Mouse (Mus musculus): ENCODE results near the gene Abtb2. TPM values are rescaled to one million over a fixed set of nuclear protein-coding genes. Genes with fewer than 3 reads are reported as not detected.

Gene Abtb2
- total RNA-seq, 2 experiments from 2014 or later = 0.44 to 0.54 TPM

DNA sequence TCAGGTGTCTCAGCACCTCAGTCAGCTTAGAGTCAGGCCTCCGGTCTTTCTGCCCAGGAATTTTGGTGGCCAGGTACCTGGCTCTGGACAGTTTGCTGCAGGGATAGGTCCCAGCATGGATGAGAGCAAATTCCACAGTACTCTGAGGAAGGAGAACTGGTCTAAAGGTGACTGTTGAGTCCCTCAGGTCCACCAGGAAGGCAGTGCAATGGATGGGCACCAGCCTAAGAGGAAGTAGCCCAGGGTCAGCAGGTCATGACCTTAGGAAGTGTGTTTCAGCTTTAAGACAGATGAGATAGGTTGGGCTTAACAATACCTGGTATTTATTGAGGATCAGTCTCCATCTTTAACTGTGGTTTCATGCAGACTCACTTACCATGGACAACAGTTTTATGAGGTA lies 88.9 kb downstream of the Abtb2 start:
- ATAC-seq (replicated peaks; ENCODE audit: poor library complexity) = no peak

DNA sequence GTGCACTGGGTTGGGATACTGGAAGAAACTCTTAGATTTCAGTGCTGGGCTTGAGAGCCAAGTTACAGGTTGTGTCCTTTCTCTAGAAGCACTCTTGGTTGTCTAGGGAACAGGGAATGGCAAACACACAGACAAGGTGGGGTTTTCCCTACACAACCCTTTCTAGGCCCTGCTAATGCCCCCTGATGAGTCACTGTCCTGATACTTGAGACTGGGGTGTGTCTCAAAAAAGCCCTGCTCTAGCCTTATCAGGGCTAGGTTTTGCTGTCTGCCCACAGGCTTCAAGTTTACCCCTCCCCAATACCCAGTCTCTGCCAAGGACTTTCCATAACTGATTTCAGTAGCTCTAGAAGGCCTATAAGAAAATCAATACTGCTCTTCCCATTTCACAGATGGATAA lies 89.9 kb downstream of the Abtb2 start:
- peak; percentile 20; the same call in 1 of the 2 replicates for ATAC-seq (replicated peaks; ENCODE audit: poor library complexity)

DNA sequence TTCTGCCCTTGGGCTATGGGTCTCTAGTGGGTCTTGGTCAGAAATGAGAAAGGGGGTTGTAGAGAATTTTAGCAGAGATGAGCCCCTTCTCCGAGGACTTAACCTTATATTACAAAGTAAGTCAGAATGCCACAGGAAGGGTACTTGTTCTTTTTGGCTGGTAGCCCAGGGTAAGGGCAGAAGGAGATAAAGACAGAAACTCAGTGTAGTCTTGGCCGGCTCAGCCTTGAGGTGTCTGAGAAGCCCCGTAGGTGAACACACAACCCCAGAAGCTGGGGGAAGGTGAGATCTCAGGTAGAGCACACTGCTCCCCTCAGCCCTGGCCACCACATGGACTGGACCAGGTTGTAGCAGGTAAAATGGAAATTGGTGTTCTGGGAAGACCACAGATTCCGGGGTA lies 93.1 kb downstream of the Abtb2 start:
- ATAC-seq (replicated peaks; ENCODE audit: poor library complexity) = peak; percentile 54

DNA sequence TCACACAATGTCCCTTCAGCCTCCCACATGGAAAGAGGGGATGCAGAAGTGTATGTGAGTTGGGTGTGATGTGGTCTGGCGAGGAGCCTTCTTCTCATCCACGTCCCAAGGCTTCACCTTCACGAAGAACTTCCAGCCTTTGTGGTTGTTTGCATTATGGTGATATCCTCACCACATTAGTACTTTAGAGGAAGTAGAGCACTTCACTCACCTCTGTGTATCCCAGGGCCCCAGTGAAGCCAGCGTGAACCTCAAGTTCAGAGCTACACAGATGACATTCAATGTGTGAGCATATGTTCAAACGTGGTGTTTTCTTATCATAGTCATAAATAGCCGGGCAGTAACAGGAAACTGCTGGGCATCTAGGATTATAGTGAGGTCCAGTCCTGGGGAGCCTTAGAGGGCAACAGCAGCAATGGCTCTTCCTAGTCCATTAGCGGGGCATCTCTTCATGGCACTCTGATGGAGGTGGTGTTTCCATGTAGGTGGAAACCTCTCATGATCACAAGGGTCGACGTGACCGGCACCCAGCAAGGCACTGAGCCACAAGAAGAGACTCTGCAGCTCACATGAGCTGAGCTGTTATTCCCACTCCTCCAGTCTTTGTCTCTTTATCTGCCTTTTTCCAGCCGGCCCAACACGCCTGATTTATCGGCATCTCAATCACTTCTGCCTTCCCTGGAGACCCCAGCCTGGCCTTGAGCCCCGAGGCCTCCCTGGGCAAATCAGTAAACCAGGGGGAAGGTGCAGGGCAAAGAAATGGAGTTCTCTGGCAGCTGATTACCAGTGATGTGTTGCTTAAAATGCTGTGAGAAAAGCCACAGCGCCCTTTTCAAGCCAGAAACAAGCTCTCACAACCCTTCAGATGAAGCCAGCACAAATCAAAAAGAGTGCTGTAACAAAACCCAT lies 93.8 kb downstream of the Abtb2 start:
- ATAC-seq (replicated peaks; ENCODE audit: poor library complexity) = peak; percentile 43; the same call in 1 of the 2 replicates

DNA sequence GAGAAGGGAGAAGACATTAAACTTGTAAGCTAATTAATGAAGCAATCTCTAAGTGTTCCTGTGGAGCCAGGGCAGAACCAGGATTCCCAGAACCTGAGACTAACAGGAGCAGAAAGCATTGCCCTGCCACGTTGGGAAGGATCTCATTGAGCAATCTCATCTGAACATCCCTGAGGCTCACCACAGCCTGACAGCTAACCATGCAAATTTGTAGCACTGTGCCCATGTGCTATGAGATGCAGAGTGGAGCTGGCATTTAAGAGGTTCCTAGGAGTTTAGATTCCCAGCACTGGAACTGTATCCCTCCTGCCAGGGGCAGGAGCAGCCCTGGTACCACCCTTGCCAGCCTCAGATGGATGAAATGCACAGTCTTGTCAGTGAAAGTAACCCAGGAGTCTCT lies 95.6 kb downstream of the Abtb2 start:
- ATAC-seq (replicated peaks; ENCODE audit: poor library complexity) = no peak

DNA sequence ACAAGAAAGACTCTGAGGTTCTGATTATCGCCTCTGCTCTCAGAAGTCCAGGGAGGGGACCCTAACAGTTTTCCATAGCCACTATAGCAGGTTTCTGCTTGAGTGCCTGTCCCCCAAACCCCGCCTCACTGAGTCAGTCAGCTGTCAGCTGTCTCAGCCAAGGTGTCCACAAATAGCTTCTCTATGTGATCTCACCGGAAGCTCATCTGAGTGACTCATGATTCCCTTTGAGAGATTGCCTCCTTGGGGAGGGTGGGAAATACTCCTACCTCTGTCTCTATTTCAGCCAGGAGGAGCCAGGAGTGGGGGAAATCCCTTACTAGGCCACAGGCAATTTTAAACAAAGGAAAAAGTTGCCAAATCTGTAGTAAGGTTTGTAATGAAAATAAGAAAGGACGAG lies 96.0 kb downstream of the Abtb2 start:
- 0 out of 2 replicates have a peak, but pooled peaks have one; percentile 25 for ATAC-seq (replicated peaks; ENCODE audit: poor library complexity)

DNA sequence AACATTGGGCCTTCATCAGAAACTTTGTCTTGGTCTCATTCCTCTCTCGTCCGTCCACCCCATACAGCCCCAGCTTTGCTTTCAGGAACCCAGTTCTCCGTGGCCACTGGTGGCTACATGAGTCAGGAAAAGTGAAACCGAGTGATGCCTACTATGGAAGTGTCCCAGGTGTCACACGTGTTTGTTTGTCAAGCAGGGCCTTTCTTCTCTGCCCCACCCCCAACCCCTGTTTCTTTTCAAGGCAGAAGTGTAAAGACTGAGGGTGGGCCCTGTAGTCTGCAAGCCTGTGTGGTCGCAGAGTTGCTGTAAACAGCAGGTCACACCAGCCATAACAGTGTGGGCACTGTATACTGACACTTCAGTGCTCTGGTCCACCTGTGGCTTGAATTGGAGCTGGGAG lies 98.2 kb downstream of the Abtb2 start:
- no peak for ATAC-seq (replicated peaks; ENCODE audit: poor library complexity)

DNA sequence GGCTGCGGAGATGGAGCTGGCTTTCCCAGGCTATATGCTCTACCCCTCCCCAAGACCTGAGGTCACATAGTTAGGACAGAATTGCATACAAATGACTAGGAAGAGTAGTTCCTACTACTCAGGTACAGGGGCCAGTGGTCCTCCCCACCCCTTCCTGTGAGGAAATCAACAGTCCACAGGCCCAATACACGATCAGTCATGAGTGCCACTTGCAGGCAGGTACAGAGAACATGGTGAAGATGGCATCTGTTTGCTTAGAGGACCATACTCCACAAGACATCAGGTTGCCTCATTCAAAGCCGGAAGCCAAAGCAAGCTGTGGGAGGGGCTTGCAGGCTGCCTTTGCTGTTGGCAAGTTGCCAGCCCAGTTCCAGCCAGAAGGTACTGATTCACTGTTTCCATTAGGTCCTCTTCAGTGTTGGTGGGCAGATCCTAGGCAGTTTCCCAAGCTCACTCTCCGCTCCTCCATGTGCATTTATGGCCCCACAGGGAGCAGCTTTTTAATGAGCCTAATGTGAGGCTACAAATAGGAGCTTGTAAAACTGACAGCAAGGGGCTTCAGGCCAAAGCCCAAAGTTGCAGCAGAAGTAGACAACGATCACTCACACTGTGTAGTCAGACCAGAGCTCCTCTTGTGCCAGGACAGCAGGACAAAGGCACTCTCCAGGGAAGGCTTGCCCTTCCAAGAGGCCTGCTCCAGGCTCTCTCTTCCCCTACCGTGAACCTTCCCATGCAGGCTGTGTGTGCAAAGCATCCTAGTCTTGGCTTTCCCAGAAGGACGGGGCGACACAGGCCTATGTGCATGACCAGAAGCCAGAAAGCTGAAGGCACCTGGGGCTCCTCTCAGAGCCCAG lies 102.1 kb downstream of the Abtb2 start:
- ATAC-seq (replicated peaks; ENCODE audit: poor library complexity) = peak; percentile 74

DNA sequence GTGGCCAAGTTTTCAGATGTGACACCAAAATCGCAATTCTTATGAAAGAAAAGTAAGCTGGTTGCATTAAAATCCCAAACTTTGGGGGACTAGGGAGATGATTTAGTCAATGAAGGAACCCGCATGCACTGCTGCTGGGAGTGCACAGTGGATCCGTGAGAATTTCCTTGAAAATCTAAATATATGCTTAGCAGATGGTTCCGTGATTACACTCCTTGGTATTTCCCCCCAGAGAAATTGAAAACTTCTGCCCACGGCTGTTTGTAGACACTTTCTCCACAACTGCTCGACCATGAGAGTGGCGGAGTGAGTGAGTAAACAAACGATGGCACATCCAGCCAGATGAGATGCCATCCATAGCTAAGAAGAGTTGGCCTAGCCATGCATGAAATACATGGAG lies 102.8 kb downstream of the Abtb2 start:
- ATAC-seq (replicated peaks; ENCODE audit: poor library complexity) = no peak

DNA sequence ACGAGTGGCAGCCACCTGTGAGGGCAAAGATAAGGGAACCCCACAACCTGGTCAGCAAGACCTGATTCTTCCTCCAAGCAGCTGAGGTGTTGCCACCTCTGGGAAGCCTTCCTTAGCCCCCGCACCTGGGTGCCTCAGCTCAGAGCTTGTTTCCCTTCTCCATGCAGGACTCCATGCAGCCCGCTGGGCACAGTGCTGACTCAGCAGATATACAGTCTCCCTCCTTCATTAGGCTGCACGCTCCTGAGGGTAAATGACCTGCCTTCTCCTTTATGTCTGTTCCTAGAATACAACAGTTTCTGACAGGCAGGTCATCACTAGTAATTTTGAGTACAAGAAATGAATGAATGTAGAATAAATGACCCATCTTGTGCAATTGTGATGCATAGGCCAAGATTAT lies 103.5 kb downstream of the Abtb2 start:
- ATAC-seq (replicated peaks; ENCODE audit: poor library complexity) = no peak

DNA sequence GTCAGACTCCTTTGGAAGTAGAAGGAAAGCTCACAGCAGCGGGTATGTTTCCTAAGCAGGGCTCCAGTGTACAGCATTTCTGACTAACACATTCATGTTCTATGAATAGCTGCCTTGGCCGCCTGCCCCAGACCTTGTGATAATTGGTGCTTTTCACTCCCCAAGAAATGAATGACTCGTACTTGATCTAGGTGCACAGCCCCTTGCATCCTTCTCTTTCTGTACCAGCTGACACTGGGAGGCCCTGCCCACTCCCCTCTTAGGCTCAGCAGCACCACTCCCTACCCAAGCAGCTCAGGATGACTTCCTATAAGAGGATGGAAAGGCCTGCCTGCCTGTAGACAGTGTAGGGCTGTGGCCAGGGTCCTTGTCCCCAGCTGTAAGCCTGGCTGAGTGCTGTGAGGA lies 104.2 kb downstream of the Abtb2 start:
- no peak for ATAC-seq (replicated peaks; ENCODE audit: poor library complexity)

DNA sequence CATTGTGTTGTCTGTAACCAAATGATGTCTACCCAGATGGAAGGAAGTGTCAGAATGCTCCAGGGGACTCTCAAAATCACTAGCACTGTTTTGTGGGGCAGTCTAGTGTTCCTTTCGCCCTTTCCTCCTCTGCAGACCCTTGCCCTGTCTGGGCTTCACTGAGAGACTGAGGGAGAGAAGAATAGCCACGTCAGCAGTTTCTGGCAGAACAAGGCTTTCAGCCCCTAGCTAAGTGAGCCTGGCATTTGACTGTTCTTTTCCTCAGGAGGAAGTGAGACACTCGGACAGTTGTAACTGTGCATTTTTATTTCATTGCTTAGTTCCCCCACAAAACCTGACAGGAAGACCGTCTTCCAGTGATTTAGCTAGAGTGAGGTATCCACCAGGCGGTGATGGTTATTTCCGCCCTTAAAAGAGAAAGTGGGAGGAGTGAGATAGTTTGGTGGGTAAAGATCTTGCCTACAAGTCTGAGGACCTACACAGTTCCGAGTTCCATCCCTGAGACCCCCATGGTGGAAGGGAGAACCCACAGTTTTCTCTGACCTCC lies 106.5 kb downstream of the Abtb2 start:
- ATAC-seq (replicated peaks; ENCODE audit: poor library complexity) = peak; percentile 51

DNA sequence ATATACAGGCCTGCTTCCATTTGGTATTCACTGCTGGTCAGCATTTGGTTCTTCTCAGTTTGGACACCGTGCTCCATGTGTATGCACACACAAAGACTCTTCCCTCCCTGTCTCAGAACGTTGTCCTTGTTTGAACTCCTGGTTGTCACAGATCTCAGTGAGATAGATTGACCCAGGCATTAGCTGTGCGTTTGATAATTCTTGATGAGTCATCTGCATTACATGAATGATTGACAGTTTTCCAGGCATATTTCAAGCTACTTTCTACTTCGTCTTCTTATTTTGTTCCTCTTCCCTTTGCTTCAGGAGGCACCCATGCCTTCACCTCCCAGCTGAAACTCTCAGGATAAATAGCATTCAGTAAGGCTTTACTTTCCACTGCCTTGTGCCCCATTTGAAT lies 107.5 kb downstream of the Abtb2 start:
- ATAC-seq (replicated peaks; ENCODE audit: poor library complexity) = peak; percentile 59

DNA sequence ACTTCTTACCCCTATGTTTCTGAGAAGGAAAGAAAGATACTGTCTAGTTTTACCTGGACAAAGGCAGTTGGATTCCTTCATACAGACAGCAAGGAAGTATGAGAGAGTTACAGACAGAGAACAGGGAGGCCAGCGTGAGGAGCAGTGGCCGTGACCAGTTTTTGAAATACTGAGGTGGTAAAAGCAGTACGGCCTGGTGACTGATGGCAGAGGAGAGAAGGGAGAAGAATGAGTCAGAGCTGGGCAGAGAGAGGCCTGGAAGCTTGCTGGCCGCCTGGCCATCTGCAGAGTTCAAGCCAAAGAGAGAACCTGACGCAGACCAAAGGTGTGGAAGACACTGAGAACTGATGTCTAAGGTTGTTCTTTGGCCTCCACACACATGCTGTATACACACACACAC lies 109.3 kb downstream of the Abtb2 start:
- ATAC-seq (replicated peaks; ENCODE audit: poor library complexity) = no peak

DNA sequence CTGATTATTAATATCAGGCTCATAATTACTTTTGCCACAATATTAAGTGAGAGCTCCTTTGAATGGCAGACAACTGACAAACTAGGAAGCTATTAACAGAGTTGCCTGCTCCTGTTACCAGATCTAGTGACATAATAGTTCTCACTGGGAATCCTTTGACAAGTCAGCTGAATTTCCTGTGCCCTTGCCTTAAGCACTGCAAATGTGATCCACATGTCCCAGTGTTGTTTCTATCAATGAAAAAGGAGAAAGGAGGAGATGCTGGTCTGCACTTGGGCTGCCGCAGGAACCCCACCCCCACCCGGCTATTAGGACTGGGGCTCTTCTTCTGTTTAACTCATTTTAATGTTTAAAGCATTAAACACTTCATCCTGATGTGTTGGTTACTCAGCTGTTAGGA lies 110.7 kb downstream of the Abtb2 start:
- no peak for ATAC-seq (replicated peaks; ENCODE audit: poor library complexity)

DNA sequence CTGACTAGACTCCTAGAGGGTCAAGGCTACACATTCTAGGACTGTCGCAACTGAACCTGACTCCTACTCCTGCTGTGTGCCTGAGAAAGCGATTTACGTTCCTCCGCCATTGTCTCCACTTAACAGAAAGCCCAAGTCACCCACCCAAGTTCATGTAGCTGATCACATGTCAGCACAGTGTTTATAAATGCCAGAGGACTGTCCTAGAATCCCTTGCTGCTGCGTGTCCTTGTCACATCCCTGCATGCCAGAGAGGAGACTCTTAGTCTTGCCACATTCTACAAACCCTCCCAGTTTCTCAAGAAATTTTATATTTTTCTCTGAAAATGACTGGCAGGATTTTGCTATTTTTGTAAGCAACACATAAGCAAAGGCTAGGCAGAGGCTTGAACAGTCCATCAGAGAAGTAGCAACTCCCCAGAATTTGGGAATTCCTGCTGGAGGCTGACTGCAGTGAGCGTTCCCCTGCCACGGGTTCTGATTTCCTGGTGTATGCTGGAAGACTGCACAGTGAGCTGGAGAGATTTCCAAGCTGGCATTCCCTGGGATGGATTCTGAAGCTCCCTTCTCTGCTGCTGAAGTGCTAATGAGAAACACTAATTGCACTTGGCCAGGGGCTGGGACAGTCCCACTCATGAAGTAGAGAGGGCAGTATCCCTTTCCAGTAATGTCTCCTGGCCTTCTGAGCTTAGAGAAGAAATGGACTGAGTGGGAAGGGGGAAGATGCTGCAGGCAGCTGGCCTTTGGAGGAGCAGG lies 111.7 kb downstream of the Abtb2 start:
- ATAC-seq (replicated peaks; ENCODE audit: poor library complexity) = no peak

DNA sequence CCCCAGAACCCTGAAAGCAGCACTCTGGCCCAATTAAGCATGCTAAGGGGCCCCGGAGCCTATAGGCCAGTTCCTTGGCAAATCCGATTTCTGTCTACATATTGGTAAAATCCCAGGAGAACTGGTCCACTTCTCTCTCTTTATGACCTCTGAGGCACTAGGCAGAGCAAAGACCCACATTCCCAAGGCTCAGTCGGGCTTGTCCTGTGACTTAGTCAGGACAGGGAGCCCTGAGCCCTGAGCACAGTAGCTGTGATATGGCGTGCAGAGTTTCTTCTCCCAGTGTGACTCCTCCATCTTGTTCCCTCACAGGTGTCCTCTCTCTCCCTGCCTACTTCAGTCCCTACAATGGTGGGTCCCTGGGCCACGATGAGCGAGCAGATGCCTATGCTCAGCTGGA lies 112.3 kb downstream of the Abtb2 start:
- no peak for ATAC-seq (replicated peaks; ENCODE audit: poor library complexity)

DNA sequence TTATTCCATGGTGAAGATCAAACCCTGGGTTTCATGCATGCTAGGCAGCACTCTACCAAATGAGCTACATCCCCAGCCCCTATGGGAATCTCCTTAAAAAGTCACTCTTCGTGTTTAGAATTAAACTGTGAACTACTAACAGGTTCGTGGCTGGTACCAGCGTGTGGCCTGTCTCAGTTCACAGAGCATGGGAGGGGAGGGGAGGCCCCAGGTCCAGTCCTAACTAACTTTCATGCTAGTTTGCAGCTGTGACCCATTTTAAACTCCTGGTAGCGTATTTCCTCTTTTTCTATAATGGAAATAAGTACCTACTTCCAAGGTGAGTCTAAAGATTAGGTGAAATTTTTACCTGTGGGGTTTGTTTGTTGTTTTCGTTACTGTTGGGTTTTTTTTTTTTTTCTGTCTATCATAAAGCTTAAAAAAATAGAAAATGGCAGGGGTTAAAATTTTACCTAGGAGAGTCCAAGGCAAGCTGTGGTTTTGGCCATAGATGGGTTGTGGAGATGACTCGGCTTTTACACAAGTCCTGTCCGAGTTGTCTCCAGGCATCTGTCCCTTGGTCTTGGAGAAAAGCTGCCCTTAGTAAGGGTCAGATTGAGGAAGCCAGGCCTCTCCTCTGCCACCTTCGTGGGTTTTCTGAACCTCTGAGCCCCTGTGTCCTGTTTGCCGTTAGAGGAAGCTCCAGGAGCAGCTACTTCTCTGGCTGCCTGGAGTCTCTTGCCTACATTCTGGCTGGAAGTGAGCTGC lies 114.4 kb downstream of the Abtb2 start:
- ATAC-seq (replicated peaks; ENCODE audit: poor library complexity) = no peak

DNA sequence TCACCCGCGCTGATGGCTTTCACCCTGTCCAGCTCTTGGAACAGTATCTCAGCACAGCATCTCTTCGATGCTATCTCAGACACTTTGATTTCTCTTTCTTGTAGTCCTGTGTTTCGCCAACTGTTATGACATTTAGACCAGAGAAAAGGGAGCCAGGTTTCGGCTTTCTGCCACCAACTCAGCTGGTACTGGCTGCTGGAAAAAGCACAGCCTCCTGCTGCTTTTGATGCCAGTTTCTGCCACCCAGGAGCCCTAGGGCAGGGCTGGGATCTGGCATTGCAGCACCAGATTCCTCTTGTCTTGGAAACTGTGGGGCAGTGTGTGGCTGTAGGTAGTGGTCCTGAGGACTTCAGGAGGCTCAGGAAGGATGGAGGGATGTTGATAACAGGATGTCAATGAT lies 115.0 kb downstream of the Abtb2 start:
- no peak for ATAC-seq (replicated peaks; ENCODE audit: poor library complexity)

DNA sequence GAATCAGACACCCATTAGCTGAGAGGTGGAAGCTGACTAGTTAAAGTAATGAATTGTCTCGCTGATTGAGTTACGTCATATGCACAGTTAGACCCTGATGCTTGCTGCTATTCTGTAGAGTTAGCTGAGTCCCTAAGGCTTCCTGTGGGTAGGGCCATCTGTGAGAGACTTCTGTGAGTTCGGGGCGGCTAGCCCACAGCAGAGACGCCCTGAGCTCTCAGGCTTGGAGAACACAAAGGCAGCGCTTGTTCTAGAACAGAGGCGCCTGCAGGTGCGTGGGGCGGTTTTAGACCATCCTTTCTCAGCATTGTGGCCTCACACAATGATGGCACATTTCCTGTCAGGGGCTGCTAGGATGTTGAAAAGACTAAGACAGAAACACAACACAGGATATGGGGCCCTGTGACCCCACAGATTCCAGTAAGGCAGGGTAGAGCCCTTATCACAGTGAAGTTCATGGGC lies 116.2 kb downstream of the Abtb2 start:
- ATAC-seq (replicated peaks; ENCODE audit: poor library complexity) = peak; percentile 9

All from megakaryocyte progenitor cell, adult 5-6 weeks (primary cell).